Mouse (Mus musculus): ENCODE measurements at regions not wholly inside any gene's neighbourhood (a gene's known extent, or its start where the extent isn't known, plus 50 kb on each side); places are given as distances from the start of the nearest gene placed in this dataset.

DNA sequence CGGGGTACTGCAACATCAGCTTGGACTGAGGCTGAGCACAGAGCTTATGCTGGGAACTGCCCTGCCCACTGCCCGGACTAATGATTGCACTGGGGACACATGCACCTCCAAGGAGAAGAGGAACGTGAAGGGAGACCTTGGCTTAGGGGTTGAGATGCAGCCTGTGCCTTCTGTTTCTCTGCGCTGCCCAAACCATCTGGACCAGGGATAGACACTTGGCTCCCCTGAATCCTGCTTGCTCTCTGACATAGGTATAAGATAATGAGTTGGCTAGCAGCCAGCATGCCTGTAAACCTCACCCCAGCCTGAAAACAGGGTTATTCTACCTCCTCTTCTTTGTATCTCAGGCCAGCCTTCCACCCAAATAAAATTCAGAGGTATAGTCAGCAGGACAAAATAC, 81.5 kb downstream of the Ackr3 start:
- no peak for TF ChIP-seq CTCF (IDR thresholded peaks at IDR 0.05; ENCODE audit: low read depth, low read length)
- TF ChIP-seq GATA1 (IDR thresholded peaks at IDR 0.05; ENCODE audit: borderline replicate concordance, low read length): no peak
